Comparison of ENCODE assay signal across 8 mouse cellular contexts in genomic region chr1:93401191-93402052, GRCm38 (mm10). TPM values are rescaled to one million over a fixed set of nuclear protein-coding genes. Genes with fewer than 3 reads are reported as not detected.
A peak's percentile ranks its signal among the peaks of the same experiment; 100 is the strongest.
DNase-seq lines count a peak whose midpoint lies in the region; ATAC-seq lines count a peak whose summit lies in the region.

No protein-coding gene starts in this region.

- H3K27me3 ChIP-seq in forebrain, embryonic 11.5 days (ENCODE audit: control insufficient read depth, insufficient read depth, low read length) = no peaks in the 10 kb centered on the region
- peaks cover 28% of the 10 kb centered on the region for H3K27me3 ChIP-seq in midbrain, embryonic 10.5 days (ENCODE audit: low read depth, poor library complexity, severe bottlenecking)

- no peak for ATAC-seq in forebrain, embryonic 11.5 days (replicated peaks; ENCODE audit: low FRiP score)

- 30% methylated on average over 38 of the region's 38 CpGs for WGBS in forebrain, embryonic 11.5 days
- WGBS in large intestine, adult 2 months = 8% methylated on average over 38 of the region's 38 CpGs
- WGBS in midbrain, embryonic 10.5 days = 24% methylated on average over 38 of the region's 38 CpGs

- DNase-seq in adrenal gland, postnatal 36 days = peak; percentile 16 to 17
- no peak for DNase-seq in adrenal gland, postnatal 25 days
- DNase-seq in B cell, adult 2 months = peak; percentile 54 to 62
- DNase-seq in forebrain, embryonic 11.5 days (ENCODE audit: low spot score) = no peak
- peak; percentile 13 for DNase-seq in large intestine, adult 2 months (ENCODE audit: low read depth, low spot score)
- peak; percentile 20 for DNase-seq in midbrain, embryonic 10.5 days (ENCODE audit: low spot score)
- peak; percentile 48 for DNase-seq in testis, postnatal 10 days (ENCODE audit: low spot score)
- DNase-seq in adrenal gland, adult 8-10 months = no peak

- peak overlapping the region; percentile 12; the same call in 1 of the 2 replicates for H3K9ac ChIP-seq in forebrain, embryonic 11.5 days (ENCODE audit: low read length)

- no peaks in the 10 kb centered on the region for H3K9me3 ChIP-seq in forebrain, embryonic 11.5 days (ENCODE audit: control insufficient read depth, low read length)
- no peaks in the 10 kb centered on the region for H3K9me3 ChIP-seq in midbrain, embryonic 10.5 days (replicated peaks)

- no peaks in the 10 kb centered on the region for H3K36me3 ChIP-seq in forebrain, embryonic 11.5 days (ENCODE audit: control insufficient read depth, insufficient read depth, low read length)
- H3K36me3 ChIP-seq in midbrain, embryonic 10.5 days = peaks cover 15% of the 10 kb centered on the region

- H3K4me3 ChIP-seq in forebrain, embryonic 11.5 days (ENCODE audit: low read depth, low read length) = peak overlapping the region; percentile 3; the same call in 1 of the 2 replicates
- H3K4me3 ChIP-seq in midbrain, embryonic 10.5 days = peak overlapping the region; percentile 44

- no peak overlapping the region for H3K27ac ChIP-seq in forebrain, embryonic 11.5 days (ENCODE audit: low read depth, low read length)
- no peak overlapping the region for H3K27ac ChIP-seq in midbrain, embryonic 10.5 days (replicated peaks)

- H3K4me1 ChIP-seq in forebrain, embryonic 11.5 days (replicated peaks; ENCODE audit: control insufficient read depth, insufficient read depth, low read length) = no peaks in the 10 kb centered on the region
- peaks cover 9% of the 10 kb centered on the region for H3K4me1 ChIP-seq in midbrain, embryonic 10.5 days

- H3K4me2 ChIP-seq in forebrain, embryonic 11.5 days (ENCODE audit: low read depth, low read length, severe bottlenecking) = peak overlapping the region; percentile 31

RNA-seq across cellular contexts. Expression of gene Ano7, which starts 27.7 kb away (rescaled TPM):
- not detected for total RNA-seq in adrenal gland, postnatal 36 days (2021)
- total RNA-seq in adrenal gland, postnatal 25 days (2021) = not detected in 2 replicates
- polyA plus RNA-seq in forebrain, embryonic 11.5 days (2014; fragmentation: Nextera tagmentation; extraction: Ambion mirVana) = not detected in 2 replicates
- polyA plus RNA-seq in large intestine, adult 2 months (2012; rRNA removed) = 20.0 and 35.3 TPM in 2 replicates
- polyA plus RNA-seq in midbrain, embryonic 10.5 days (2016; fragmentation: Nextera tagmentation; extraction: Ambion mirVana) = 0.21 and 0.25 TPM in 2 replicates
- not detected for total RNA-seq in adrenal gland, adult 8-10 months (2022)

RNA-seq across cellular contexts. Expression of gene Pask, which starts 58.1 kb away (rescaled TPM):
- total RNA-seq in adrenal gland, postnatal 36 days (2021) = 1 to 10 TPM; 3.3 to 3.7 TPM
- total RNA-seq in adrenal gland, postnatal 25 days (2021) = 4.1 and 6.3 TPM in 2 replicates
- 28.2 and 30.0 TPM in 2 replicates for polyA plus RNA-seq in forebrain, embryonic 11.5 days (2014; fragmentation: Nextera tagmentation; extraction: Ambion mirVana)
- 2.5 and 4.1 TPM in 2 replicates for polyA plus RNA-seq in large intestine, adult 2 months (2012; rRNA removed)
- 26.9 and 31.0 TPM in 2 replicates for polyA plus RNA-seq in midbrain, embryonic 10.5 days (2016; fragmentation: Nextera tagmentation; extraction: Ambion mirVana)
- 1 to 10 TPM; 4.9 to 7.9 (median 5.8) TPM for total RNA-seq in adrenal gland, adult 8-10 months (2022)

RNA-seq across cellular contexts. Expression of gene Ppp1r7, which starts 58.8 kb away (rescaled TPM):
- total RNA-seq in adrenal gland, postnatal 36 days (2021) = 10 to 100 TPM; 31.8 to 32.5 TPM
- total RNA-seq in adrenal gland, postnatal 25 days (2021) = 14.9 and 31.2 TPM in 2 replicates
- 88.4 and 94.6 TPM in 2 replicates for polyA plus RNA-seq in forebrain, embryonic 11.5 days (2014; fragmentation: Nextera tagmentation; extraction: Ambion mirVana)
- 3.6 and 4.7 TPM in 2 replicates for polyA plus RNA-seq in large intestine, adult 2 months (2012; rRNA removed)
- 79.0 and 84.5 TPM in 2 replicates for polyA plus RNA-seq in midbrain, embryonic 10.5 days (2016; fragmentation: Nextera tagmentation; extraction: Ambion mirVana)
- total RNA-seq in adrenal gland, adult 8-10 months (2022) = 10 to 100 TPM; 31.1 to 46.5 (median 35.7) TPM

Comparison
In these comparisons a context has a peak if more than half of its experiments do, and no peak if none do; other contexts are left out.
1. DNase-seq: peak in adrenal gland, postnatal 36 days (2 of 2), B cell, adult 2 months (2 of 2), large intestine, adult 2 months (single experiment), midbrain, embryonic 10.5 days (single experiment) and testis, postnatal 10 days (single experiment); none in adrenal gland, postnatal 25 days (single experiment), forebrain, embryonic 11.5 days (single experiment) and adrenal gland, adult 8-10 months (single experiment).